Mouse (Mus musculus) CD8-positive naive resting alpha-beta T cell, adult 2 months (primary cell): ENCODE measurements around the gene Rrp1b.
"Not testable (repeated sequence)": the region's sequence is repeated elsewhere in the genome, so short reads cannot be mapped to it uniquely, and the experiment has no call there.

Experiments
- DNase-seq, 2 experiments: peaks; one replicate each; pipeline ENCODE4 v3.0.0; 2022; ENCODE audit warnings: low read depth in 2 of 2, low spot score in 2 of 2

Rrp1b gene

GRCm38 (mm10) chr17:32083351-32083750, 47.5 kb downstream of the Rrp1b start:
- DNase-seq, result no peak

- DNase-seq, result no peak
Observed at GRCm38 (mm10) chr17:32087069-32087468, 51.2 kb downstream of the Rrp1b start.

- DNase-seq, result no peak
Observed at GRCm38 (mm10) chr17:32091032-32091363, 55.1 kb downstream of the Rrp1b start.

- peak; percentile 86 to 92 for DNase-seq
Observed at GRCm38 (mm10) chr17:32091364-32092240, 55.7 kb downstream of the Rrp1b start.

GRCm38 (mm10) chr17:32092241-32092619, 56.3 kb downstream of the Rrp1b start:
- DNase-seq, result no peak

GRCm38 (mm10) chr17:32092895-32093294, 57.0 kb downstream of the Rrp1b start:
- DNase-seq, result peak in 1 of 2 experiments; percentile 21

- no peak for DNase-seq
Observed at GRCm38 (mm10) chr17:32097676-32098075, 61.8 kb downstream of the Rrp1b start.

GRCm38 (mm10) chr17:32098905-32099304, 63.0 kb downstream of the Rrp1b start:
- not testable (repeated sequence) for DNase-seq

GRCm38 (mm10) chr17:32099574-32099942, 63.7 kb downstream of the Rrp1b start:
- no peak for DNase-seq

GRCm38 (mm10) chr17:32099943-32100586, 64.2 kb downstream of the Rrp1b start:
- DNase-seq, result peak; percentile 18 to 23

- DNase-seq, result no peak
Observed at GRCm38 (mm10) chr17:32103054-32103453, 67.2 kb downstream of the Rrp1b start.

GRCm38 (mm10) chr17:32106358-32106757, 70.5 kb downstream of the Rrp1b start:
- DNase-seq, result no peak

GRCm38 (mm10) chr17:32107877-32108276, 72.0 kb downstream of the Rrp1b start:
- no peak for DNase-seq

- DNase-seq, result not testable (repeated sequence)
Observed at GRCm38 (mm10) chr17:32108320-32109011, 72.6 kb downstream of the Rrp1b start.

GRCm38 (mm10) chr17:32109201-32109940, 73.5 kb downstream of the Rrp1b start:
- DNase-seq, result no peak

- DNase-seq, result no peak
Observed at GRCm38 (mm10) chr17:32110424-32110823, 74.5 kb downstream of the Rrp1b start.

GRCm38 (mm10) chr17:32110980-32111780, 75.3 kb downstream of the Rrp1b start:
- DNase-seq, result no peak
